Mouse (Mus musculus) small intestine, adult 2 months (tissue): Measurements from ENCODE around the gene Ccnk.

Experiments used
- CTCF ChIP-seq: fragments of 200-500 bp; IDR thresholded peaks from 2 replicates; pipeline ENCODE4 v1.5.1; 2012; ENCODE audit warnings: low read depth, mild to moderate bottlenecking, control low read depth, inconsistent platforms, low read length, moderate library complexity, mixed read lengths; ENCODE audit not compliant: insufficient replicate concordance, insufficient read length; ENCODE audit errors: extremely low read depth
- POLR2A ChIP-seq: fragments of 200-500 bp; IDR thresholded peaks from 2 replicates; pipeline ENCODE4 v1.6.1; 2012; ENCODE audit warnings: low read depth, mild to moderate bottlenecking, control low read depth, inconsistent platforms, low read length, moderate library complexity

DNA sequence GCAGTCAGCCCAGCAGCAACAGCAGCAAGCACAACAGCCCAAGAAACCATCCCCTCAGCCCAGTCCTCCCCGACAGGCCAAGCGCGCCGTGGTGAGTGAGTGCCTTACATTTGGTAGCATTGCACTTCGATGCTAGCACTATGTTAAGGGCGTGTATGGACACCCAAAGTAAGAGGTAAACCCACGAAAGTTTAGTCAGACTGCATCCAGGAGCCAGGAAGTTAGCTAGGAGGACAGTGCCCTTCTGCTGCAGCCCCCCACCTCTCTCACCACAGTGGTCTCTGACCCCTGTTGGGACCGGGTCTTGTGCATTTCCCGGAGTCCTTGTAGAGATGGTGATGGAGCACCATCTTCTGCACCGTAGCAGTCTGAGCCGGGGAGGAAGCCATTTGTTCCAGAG lies 16.4 kb downstream of the Ccnk start:
- TF ChIP-seq CTCF (no peak), POLR2A (no peak)
